Mouse (Mus musculus): ENCODE results near the gene Creb3l2.
"Not testable (repeated sequence)": the region's sequence is repeated elsewhere in the genome, so short reads cannot be mapped to it uniquely, and the experiment has no call there.

DNA sequence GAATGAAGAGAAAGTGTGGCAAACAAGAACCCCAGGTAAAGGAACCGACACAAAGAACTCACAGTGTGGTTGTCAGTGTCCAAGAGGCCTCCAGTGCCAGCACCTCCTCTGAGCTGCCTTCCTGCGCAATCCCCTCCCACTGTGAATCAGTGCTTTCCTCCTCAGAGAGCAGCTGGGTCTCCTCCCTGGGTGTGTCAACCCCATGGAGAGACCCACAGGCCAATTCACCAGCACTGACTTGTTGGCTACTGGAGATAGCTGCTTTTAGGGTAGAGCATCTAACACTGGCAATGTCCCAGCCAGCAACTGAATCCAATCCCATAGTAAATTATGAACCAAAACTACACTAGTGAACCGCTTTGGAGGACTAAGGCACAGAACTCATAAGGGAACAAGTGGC, 64.6 kb downstream of the Creb3l2 start:
- TF ChIP-seq POLR2A (IDR thresholded peaks at IDR 0.05; ENCODE audit: low read depth, low read length); CTCF (IDR thresholded peaks at IDR 0.05; ENCODE audit: extremely low read depth, insufficient read length, insufficient replicate concordance, low read depth, low read length): not testable (repeated sequence)
